Mouse (Mus musculus) granulocyte monocyte progenitor cell, adult 5-6 weeks (primary cell): ENCODE data around the gene Cyp2f2. TPM values are rescaled to one million over a fixed set of nuclear protein-coding genes. Genes with fewer than 3 reads are reported as not detected.

Experiments used
- ATAC-seq: replicated peaks from 2 replicates; pipeline ENCODE4 v1.8.0; 2016; ENCODE audit warnings: mild to moderate bottlenecking, moderate TSS enrichment, inconsistent platforms; ENCODE audit not compliant: poor library complexity, severe bottlenecking
- total RNA-seq, 2 experiments: library from RNA; stranded (forward) in 1 of 2; stranded (reverse) in 1 of 2; fragments of 200-712, 200-1000 nt in 1 of 2; fragments of >200 nt in 1 of 2; fragmentation: Nextera tagmentation in 1 of 2; gene quantifications; 2 replicates each; pipeline ENCODE4 v1.2.3; 2014 to 2017

Gene Cyp2f2
- total RNA-seq, 2 experiments from 2014 or later: not detected

- ATAC-seq: no peak
Measured at GRCm38 (mm10) chr7:27174896-27175295, 55.2 kb downstream of the Cyp2f2 start.

DNA sequence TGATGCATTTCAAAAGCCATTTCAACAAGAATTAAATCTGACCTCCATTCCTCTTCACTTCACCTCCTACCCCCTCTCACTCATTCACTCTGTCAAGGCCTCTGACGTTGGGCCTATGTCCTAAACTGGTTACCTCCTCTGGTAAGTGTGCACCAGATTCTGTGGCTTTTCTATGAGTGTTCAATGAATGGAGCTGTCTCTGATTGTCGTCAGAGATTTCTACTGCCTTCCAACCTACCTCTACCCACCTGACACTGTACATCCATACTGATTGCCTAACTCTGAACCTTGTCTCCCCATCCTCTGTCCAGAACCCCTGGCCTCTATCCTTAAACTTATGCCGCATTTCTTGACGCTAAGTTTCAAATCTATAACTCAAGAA lies 58.2 kb downstream of the Cyp2f2 start:
- ATAC-seq: peak; percentile 1; the same call in 1 of the 2 replicates

DNA sequence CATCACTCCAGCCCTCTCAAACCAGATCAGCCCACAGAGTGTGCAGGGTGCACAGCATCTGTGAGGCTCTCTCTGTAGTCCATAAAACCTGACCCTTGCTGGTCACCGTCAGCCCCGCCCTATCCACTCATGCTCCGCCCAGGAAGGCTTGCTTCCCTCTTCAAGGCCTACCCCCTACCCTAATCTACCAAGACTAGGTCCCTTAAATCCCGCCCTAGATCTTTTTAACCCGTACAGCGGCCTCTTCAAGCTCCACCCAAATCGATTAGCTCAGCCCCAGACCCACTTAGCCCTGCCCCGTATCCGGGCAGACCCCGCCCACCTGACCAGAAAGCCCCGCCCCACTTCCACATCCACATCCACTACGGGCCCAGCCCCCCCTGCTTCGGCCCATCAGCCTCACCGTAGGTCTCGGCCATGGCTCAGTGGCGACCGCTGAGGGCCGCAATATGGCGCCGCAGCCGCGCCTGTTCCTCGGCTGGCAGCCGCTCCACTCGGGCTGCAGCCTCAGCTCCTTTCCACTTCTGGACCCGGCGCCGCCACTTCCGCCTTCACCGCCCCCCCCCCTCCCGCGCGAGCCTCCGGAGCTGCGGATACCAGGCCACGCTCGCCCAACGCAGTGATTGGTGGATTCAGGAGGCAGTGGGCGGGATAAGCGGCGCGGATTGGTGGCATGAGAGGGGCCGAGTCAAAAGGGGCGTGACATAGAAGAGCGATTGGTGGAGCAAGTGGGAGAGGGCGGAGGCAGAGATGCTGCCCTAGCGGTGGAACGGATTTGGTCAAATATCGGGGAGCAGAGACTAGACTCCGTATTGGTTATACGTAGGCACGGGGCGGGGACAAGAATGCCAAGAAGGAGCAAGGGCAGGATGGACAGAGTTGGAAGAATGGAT lies 58.9 kb downstream of the Cyp2f2 start, which contains the start of gene Rab4b:
Gene Rab4b (minus strand): TSS at position 573 of the 893 bp plus-strand sequence.
- peak; percentile 89 for ATAC-seq

DNA sequence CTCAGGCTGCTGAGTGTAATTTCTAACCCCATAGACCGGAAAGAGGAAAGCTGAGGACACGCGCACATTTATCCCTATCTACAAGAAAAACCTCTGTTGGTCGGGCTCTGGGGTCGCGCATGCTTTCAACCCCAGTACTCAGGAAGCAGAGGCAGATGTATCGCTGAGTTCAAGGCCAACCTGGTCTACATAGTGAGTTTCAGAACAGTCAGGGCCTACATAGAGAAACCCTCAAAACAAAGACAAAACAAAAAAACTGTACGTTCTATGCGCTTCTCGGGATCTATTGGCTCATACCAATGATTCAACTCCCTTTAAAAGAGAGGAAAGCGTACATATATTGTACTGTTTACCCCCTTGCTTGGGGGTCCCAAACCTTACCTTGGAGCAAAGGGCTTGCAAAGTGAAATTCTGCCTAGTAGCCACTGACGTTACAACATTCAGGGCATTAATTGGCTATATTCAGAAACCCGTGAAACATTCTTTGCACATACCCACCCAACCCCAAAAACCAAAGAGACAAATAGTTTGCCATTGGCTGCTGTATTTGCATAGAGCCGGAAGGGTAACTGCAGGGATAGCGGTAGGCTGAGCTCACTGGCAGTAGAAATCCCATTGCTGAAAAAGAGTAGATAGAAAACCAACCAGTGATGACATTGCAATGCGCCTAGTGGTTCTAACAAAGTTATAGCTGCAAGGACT lies 59.7 kb downstream of the Cyp2f2 start:
- no peak for ATAC-seq

- ATAC-seq: no peak
Measured at GRCm38 (mm10) chr7:27180036-27180435, 60.3 kb downstream of the Cyp2f2 start.

DNA sequence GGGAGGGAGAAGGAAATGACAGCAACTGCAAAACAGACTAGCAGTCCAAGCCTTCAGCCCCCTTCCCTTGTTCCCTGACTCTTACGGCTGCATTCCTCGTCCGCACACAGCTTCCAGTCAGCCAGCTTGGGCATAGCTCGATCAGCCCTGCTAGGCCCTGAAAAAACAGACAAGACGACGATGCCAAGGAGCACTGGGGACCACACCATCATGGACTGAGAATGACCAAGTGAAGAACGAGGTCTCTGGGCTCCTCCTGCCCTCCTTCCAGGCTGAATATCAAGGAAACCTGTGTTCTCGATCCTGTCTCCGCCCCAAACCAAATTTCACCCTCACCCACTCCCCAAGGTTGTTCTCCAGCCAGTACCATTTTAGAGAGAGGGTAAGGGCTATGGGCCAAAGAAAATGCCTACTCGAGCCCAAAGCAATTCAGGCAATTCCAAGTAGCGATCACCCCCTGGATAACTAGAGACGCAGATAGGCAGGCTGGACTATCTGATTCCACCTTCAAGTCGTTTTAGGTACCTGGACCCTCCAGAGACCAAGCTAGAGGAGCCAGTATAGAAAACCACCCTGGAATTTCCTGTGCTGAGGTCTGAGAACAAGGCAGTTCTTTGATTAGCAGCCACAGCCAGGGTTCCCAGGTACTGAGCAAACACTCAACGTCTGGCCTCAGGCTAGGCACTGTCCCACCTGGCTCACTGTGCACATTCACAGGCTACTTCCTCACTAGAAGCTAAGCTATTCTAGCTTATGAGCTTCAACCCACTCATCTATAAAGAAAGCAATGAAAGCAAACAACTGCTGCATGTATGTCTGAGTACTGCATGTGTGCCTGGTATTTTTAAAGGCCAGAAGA lies 61.4 kb downstream of the Cyp2f2 start, which contains the start of the genes Gm21983 and Mia:
Gene Gm21983 (minus strand): TSS at position 250 of the 859 bp plus-strand sequence.
Gene Mia (minus strand): TSS at position 321 of the 859 bp plus-strand sequence.
- no peak for ATAC-seq

DNA sequence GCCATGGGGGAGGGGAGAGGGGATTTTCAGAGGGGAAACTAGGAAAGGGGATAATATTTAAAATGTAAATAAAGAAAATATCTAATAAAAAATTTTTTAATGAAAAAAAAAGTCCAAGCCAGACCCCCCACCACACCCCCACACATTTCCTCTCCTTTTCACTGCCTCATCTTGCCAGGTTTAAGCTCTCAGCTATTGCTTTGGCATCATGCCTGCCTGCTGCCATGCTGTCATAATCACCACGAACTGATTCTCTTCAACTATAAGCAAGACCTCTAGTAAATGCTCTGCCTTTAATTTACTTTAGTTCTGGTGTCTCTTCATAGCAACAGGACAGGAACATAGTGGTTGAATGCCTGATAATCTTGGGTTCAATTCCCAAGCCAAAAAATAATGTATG lies 62.8 kb downstream of the Cyp2f2 start:
- no peak for ATAC-seq

Other genes with a start within 250 kb of the Cyp2f2 start
- gene Cyp2a22, start 180.5 kb upstream of the Cyp2f2 start, total RNA-seq (2014; fragmentation: Nextera tagmentation): not detected in 2 replicates
- not detected in 2 replicates for gene Cyp2a22, start 180.5 kb upstream of the Cyp2f2 start, total RNA-seq (2017)
- not detected in 2 replicates for gene Cyp2a12, start 90.8 kb upstream of the Cyp2f2 start, total RNA-seq (2014; fragmentation: Nextera tagmentation)
- gene Cyp2a12, start 90.8 kb upstream of the Cyp2f2 start, total RNA-seq (2017): not detected in 2 replicates
- not detected in 2 replicates for gene Cyp2t4, start 33.8 kb downstream of the Cyp2f2 start, total RNA-seq (2014; fragmentation: Nextera tagmentation)
- gene Cyp2t4, start 33.8 kb downstream of the Cyp2f2 start, total RNA-seq (2017): not detected in 2 replicates
- 16.1 and 26.2 TPM in 2 replicates for gene Egln2, start 46.9 kb downstream of the Cyp2f2 start, total RNA-seq (2014; fragmentation: Nextera tagmentation)
- gene Egln2, start 46.9 kb downstream of the Cyp2f2 start, total RNA-seq (2017): 18.7 and 27.8 TPM in 2 replicates
- gene Rab4b, start 59.0 kb downstream of the Cyp2f2 start, total RNA-seq (2014; fragmentation: Nextera tagmentation): 44.6 and 67.2 TPM in 2 replicates
- gene Rab4b, start 59.0 kb downstream of the Cyp2f2 start, total RNA-seq (2017): 18.0 and 19.8 TPM in 2 replicates
- not detected in 2 replicates for gene Gm21983, start 61.2 kb downstream of the Cyp2f2 start, total RNA-seq (2014; fragmentation: Nextera tagmentation)
- not detected in 2 replicates for gene Gm21983, start 61.2 kb downstream of the Cyp2f2 start, total RNA-seq (2017)
- 3.5 TPM in 1 of 2 replicates, not detected in the other for gene Mia, start 61.2 kb downstream of the Cyp2f2 start, total RNA-seq (2014; fragmentation: Nextera tagmentation)
- not detected in 2 replicates for gene Mia, start 61.2 kb downstream of the Cyp2f2 start, total RNA-seq (2017)
- 6.7 and 7.7 TPM in 2 replicates for gene BC024978, start 75.9 kb downstream of the Cyp2f2 start, total RNA-seq (2014; fragmentation: Nextera tagmentation)
- gene BC024978, start 75.9 kb downstream of the Cyp2f2 start, total RNA-seq (2017): 2.2 and 2.6 TPM in 2 replicates
- 213 and 258 TPM in 2 replicates for gene Snrpa, start 76.4 kb downstream of the Cyp2f2 start, total RNA-seq (2014; fragmentation: Nextera tagmentation)
- gene Snrpa, start 76.4 kb downstream of the Cyp2f2 start, total RNA-seq (2017): 92.5 and 99.7 TPM in 2 replicates
- 2.1 and 7.7 TPM in 2 replicates for gene Itpkc, start 108.8 kb downstream of the Cyp2f2 start, total RNA-seq (2014; fragmentation: Nextera tagmentation)
- 1.8 and 2.2 TPM in 2 replicates for gene Itpkc, start 108.8 kb downstream of the Cyp2f2 start, total RNA-seq (2017)
- 13.3 and 15.9 TPM in 2 replicates for gene Coq8b, start 113.1 kb downstream of the Cyp2f2 start, total RNA-seq (2014; fragmentation: Nextera tagmentation)
- 9.5 and 10.0 TPM in 2 replicates for gene Coq8b, start 113.1 kb downstream of the Cyp2f2 start, total RNA-seq (2017)
- 1.2 and 1.3 TPM in 2 replicates for gene Numbl, start 138.5 kb downstream of the Cyp2f2 start, total RNA-seq (2014; fragmentation: Nextera tagmentation)
- 0.69 and 1.1 TPM in 2 replicates for gene Numbl, start 138.5 kb downstream of the Cyp2f2 start, total RNA-seq (2017)
- gene Ltbp4, start 217.8 kb downstream of the Cyp2f2 start, total RNA-seq (2014; fragmentation: Nextera tagmentation): not detected in 2 replicates
- not detected in 2 replicates for gene Ltbp4, start 217.8 kb downstream of the Cyp2f2 start, total RNA-seq (2017)
- gene Shkbp1, start 236.1 kb downstream of the Cyp2f2 start, total RNA-seq (2014; fragmentation: Nextera tagmentation): 23.6 and 31.1 TPM in 2 replicates
- gene Shkbp1, start 236.1 kb downstream of the Cyp2f2 start, total RNA-seq (2017): 13.9 and 18.8 TPM in 2 replicates
- not detected in 2 replicates for gene Gm20479, start 237.5 kb downstream of the Cyp2f2 start, total RNA-seq (2014; fragmentation: Nextera tagmentation)
- gene Gm20479, start 237.5 kb downstream of the Cyp2f2 start, total RNA-seq (2017): 1.5 TPM in 1 of 2 replicates, not detected in the other